Mouse (Mus musculus): Measurements from ENCODE around the gene Xxylt1.

Gene Xxylt1

DNA sequence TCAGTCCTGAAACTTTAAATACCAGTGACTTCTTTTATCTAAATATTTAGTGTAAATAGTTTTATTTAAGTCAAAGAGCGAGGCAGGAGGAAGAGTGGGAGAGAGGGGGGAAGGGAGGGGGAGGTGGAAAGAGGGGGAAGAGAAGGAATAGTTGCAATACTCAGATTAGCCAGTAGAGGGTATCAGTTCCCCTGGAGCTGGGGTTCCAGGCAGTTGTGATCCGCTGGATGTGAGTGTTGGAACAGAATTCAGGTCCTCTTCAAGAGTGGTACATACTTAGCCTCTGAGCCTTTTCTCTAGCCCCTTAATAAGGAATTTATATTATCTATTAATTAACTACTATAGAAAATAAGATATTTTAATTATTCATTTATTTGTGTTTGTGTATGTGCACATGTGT lies 140.5 kb downstream of the Xxylt1 start:
- DNase-seq, result no peak

DNA sequence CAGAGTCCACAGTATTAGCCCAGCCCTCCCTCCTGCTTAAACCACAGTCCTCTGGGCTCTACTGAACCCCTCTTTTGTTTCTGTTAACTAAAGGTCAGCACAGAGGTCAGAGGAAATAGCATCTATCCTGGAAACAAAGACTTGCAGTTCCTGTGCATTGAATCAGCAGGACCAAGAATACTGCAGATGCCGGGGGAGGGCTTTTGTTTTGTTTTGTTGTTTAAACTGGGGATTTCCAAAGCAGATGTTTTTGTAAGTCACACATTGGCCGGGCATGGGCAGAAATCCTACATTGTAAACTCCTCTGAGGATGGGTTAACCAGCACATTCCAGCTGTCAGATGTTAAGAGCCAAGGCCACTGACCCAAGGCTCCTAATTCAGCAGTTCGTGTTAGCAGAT lies 141.3 kb downstream of the Xxylt1 start:
- DNase-seq, result no peak

- peak; percentile 43 for DNase-seq
Measured at GRCm38 (mm10) chr16:30939210-30939609, 142.0 kb downstream of the Xxylt1 start.

DNA sequence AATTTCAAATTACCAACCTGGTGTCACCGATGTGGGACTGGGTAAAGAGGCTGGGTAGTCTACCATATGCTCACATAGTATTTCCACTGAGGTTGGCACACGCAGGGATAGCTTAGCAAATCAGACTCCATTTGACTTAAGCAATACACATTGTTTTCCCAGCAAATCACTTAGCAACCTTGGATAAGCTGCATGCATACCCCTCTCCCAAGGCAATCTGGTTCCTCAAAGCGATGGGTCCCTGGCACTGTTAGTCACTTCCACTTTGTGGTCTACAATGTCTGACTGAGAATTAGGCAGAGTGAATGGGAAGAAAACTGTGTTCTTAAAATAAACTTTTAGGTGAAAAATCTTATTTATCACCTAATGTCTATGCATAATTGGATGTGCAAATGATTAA lies 142.6 kb downstream of the Xxylt1 start:
- no peak for DNase-seq

- DNase-seq, result no peak
Measured at GRCm38 (mm10) chr16:30937665-30938064, 143.6 kb downstream of the Xxylt1 start.

DNA sequence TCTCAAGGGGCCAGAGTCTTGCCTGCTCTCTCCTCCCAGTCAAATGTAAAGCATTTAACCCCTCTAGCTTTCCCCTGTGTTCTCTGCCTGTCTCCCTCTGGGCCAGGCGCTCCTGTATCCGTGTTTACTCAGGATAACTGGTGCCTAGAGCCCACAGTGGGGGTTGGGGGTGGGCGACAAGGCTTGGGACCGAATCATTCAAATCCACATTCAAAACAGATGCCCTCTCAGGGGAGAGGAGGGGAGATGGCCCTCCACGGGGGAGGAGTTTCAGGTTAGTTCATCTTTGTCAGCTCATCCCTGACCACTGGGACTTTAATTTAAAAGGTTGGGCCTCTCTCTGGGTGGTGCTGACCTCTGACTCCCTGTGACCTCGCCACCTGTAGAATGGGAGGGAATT lies 144.8 kb downstream of the Xxylt1 start:
- no peak for DNase-seq

GRCm38 (mm10) chr16:30936012-30936461 lies 145.2 kb downstream of the Xxylt1 start:
- no peak for DNase-seq

- no peak for DNase-seq
Measured at GRCm38 (mm10) chr16:30934967-30935690, 146.1 kb downstream of the Xxylt1 start.

DNA sequence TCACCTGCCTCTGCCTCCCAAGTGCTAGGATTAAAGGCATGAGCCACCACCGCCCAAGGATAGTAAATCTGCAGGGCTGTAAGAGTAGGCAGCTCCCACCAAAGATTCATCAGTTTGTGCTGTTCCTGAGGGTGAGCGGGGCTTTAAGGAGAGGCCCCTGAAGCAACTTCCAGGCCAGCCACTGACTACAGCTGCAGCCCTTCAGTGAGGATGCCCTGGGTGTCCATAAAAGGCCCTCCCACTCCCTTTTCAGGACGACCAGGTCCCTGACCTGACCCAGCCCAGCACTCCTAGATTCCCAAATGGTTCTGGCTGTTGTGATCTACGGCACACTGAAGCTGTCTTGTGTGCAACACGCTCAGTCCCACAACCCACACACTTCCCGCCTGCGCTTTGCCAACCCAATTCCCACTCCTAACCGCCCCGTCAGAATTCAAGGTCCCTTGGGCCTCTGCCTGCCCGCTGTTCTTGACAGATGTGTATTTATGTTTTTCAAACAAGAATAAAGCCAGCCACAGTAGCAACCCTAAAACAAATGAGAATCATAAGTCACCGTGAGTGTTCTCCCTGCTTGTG lies 146.9 kb downstream of the Xxylt1 start:
- DNase-seq, result no peak

- DNase-seq, result no peak
Measured at GRCm38 (mm10) chr16:30933366-30933765, 147.9 kb downstream of the Xxylt1 start.

DNA sequence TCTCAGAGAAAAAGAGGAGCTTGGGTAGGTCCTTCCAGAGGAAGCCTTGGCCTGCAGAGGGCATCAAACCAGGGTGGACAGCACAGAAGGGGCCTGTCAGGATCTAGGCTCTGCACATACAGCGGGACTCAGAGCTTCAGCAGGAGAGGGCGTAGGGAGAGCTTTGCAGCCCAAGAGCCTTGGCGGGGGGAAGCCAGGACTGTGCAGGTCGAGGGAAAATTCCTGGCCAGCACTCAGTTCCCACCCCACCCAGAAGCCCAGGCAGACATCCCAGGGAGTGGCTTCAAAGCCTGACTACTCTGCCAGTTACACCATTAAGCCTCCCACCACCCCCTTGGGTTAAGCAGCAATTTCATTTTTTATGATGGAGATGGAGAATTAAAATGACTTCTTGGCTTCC lies 148.4 kb downstream of the Xxylt1 start:
- DNase-seq, result no peak

GRCm38 (mm10) chr16:30932196-30932595 lies 149.0 kb downstream of the Xxylt1 start:
- DNase-seq, result no peak

DNA sequence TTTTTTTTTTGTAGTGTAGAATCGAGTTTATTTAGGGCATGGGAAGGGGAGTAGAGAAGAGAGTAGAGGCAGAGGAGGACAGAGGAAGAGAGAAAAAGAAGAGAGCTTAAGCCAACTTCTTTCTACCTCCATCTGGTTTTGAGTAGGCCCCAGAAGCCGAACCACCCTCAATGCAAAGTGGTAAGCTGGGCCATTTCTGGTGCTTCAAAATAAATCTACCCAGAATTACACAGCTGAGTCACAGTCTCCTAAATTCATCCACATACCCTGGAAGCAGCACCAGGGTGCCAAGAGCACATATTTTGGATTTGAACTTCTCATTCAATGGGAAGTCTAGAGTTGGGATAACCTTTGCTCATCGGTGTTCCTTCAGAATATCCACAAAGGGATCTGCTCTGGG lies 152.1 kb downstream of the Xxylt1 start:
- no peak for DNase-seq

DNA sequence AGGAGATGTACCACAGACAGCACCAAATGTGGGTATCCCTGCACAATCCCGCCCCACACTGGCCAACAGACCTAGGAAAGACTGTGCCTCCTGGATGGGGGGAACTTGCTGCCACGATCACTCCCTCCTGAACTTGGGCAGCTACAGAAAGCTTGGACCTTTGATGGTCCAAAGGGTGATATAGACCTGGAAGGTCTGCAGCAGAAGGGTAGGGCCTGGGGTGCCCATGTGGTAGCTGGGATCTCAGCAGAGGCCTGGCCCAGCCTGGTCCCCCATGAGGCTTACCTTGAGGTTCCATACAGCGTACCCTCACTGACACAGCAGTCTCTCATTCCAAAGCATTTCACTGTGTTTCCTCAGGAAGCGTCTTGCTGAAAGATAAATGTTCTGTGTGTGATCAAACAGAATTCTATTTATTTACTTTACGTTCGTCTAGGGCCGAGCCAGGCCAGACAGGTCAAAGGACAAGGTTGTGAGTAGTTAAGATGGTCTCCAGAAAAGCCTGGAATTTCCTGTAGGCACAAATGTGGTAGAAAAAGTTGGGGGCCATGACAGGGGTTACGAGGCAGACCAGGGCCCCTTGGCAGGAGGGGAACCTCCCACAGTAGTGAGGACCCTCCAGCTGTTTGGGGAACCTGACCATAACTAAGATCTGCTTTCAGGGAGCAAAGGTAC lies 153.0 kb downstream of the Xxylt1 start:
- no peak for DNase-seq

- no peak for DNase-seq
Measured at GRCm38 (mm10) chr16:30925496-30925895, 155.7 kb downstream of the Xxylt1 start.

GRCm38 (mm10) chr16:30923899-30924298 lies 157.3 kb downstream of the Xxylt1 start:
- DNase-seq, result no peak

DNA sequence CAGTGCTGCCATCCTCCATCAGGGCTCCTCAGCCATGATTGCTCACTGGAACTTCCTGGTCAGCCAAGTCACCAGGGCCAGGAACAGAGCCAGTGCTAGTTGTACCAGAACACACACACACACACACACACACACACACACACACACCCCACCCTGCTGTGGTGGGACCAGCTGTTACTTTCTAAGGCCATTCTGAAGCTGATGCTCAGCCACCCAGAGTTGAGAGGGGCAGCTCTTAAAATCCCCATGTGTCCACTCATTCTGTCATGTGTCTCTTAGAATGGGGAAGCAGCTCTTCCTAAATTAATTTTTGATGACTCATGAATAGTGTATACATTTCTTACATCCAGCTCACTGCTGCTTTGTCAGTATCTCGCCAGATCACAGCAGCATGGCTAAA lies 158.7 kb downstream of the Xxylt1 start:
- no peak for DNase-seq

- no peak for DNase-seq
Measured at GRCm38 (mm10) chr16:30918866-30919265, 162.4 kb downstream of the Xxylt1 start.

- no peak for DNase-seq
Measured at GRCm38 (mm10) chr16:30916931-30917330, 164.3 kb downstream of the Xxylt1 start.

GRCm38 (mm10) chr16:30915611-30916220 lies 165.5 kb downstream of the Xxylt1 start:
- DNase-seq, result no peak

All from thymus, postnatal 4 days (tissue).